Mouse (Mus musculus) urinary bladder, adult 2 months (tissue): Measurements from ENCODE around the gene Fam189a2. TPM values are rescaled to one million over a fixed set of nuclear protein-coding genes. Genes with fewer than 3 reads are reported as not detected.

Experiments used
- DNase-seq: peaks from one replicate; pipeline ENCODE4 v3.0.0; 2022; ENCODE audit warnings: low spot score
- polyA plus RNA-seq: library from polyadenylated mRNA; depleted of rRNA; stranded (reverse); fragments of >200 nt; gene quantifications from 2 replicates; pipeline ENCODE4 v1.2.3, GENCODE M21; 2012; rRNA removed

Fam189a2 gene
- polyA plus RNA-seq, 1 experiment: 34.3 TPM

DNA sequence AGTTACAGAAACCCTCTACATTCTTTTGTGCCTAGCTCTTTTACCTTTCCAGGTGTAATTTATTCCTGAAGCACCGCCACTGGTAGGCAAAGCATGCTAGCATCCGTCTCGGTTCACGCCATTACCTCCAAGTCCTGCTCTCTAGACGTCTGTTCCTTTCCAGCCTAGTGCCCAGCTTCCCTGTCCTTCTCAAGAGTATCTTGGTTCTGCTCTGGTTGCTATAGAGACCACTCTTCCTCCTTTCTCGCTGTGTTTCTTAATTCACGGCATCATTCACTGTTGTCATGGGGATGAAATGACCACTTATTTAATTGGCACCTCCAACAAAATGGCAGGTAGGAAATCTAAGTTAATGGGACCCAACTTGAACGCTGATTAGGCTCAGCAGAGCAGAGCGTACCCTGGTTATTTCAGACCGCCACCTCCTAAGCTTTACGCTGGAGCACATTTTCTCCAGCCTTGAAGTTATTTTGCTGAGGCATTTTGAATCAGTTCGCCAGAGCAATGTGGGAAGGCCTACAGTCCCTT, 89.3 kb downstream of the Fam189a2 start:
- DNase-seq: no peak

DNA sequence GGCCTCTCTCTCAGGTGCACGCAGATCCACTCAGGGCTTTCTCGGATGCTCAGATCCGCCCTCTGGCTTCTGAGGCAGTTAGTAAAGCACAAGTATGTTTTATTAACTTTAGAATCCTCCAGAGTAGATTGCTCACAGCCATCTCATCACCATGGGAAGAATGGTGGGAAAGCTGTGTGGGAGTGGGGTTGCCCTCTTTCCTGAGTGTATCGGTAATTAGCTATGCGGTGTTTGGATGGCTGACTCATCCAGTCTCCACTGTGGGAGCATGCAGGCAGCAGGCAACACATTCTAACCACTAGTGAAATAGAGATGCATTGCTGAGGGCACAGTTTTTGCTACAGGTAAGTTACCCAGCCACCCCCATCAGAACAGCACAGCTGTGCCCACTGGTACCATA, 100.0 kb downstream of the Fam189a2 start:
- no peak for DNase-seq

GRCm38 (mm10) chr19:23925541-23925940, 105.3 kb downstream of the Fam189a2 start:
- DNase-seq: no peak

GRCm38 (mm10) chr19:23924791-23925190, 106.0 kb downstream of the Fam189a2 start:
- DNase-seq: no peak

DNA sequence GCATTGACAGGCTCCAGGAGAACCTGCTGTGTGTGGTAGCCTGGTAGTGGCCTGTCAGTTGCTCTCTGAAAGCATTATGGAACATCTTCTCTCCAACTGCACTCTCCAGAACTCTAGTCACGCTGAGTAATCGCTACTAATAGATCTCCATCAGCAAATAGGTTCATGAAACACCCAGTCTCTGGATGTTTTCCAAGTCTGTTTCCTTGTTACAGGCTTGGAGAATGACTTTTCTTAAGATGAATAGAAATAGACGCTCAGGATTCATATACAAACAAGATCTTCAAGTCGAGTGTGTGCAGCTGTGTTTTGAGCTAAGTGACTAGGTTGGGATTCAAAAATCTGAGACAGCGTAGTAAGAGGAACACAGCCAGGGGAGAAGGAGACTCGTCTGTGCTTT, 106.8 kb downstream of the Fam189a2 start:
- no peak for DNase-seq

Other genes starting within 250 kb of the Fam189a2 start
- gene Tjp2, start 194.0 kb upstream of the Fam189a2 start, polyA plus RNA-seq: 32.2 and 35.7 TPM in 2 replicates
- gene Fxn, start 249.6 kb upstream of the Fam189a2 start, polyA plus RNA-seq: 9.1 and 10.5 TPM in 2 replicates